Mouse (Mus musculus) lung, postnatal 0 days (tissue): ENCODE data around the gene Ccdc96.

Experiments
- CTCF ChIP-seq: IDR thresholded peaks from 2 replicates; pipeline ENCODE4 v1.5.1; 2016; ENCODE audit warnings: antibody characterized with exemption, mild to moderate bottlenecking
- EP300 ChIP-seq: IDR thresholded peaks from 2 replicates; pipeline ENCODE4 v1.6.1; 2016; ENCODE audit warnings: antibody characterized with exemption, mild to moderate bottlenecking, control low read depth

DNA sequence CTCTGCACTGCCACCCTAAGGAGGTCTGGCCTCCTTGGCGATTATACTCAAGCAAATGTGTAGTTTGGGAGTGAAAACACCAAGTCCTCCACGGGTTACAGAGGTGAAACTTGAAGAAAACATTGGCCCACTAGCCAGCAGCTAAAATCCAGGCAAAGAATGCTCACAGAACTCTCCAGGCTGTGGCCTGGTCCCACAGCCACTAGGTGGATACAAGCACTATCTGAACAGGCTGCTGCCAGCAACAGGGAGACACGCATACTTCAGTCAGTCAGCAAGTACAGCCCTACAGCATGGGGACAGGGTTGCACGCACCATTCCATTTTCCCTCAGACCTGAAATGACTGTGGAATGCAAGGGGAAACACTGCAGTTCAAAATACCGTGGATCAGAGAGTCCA, 41.9 kb downstream of the Ccdc96 start:
- TF ChIP-seq CTCF (peak; percentile 67), EP300 (no peak)
